Mouse (Mus musculus) erythroid progenitor cell, adult 5-6 weeks (primary cell): ENCODE measurements around the gene Rpp14. TPM values are rescaled to one million over a fixed set of nuclear protein-coding genes. Genes with fewer than 3 reads are reported as not detected.
"Not testable (repeated sequence)": the region's sequence is repeated elsewhere in the genome, so short reads cannot be mapped to it uniquely, and the experiment has no call there.

Source experiments
- ATAC-seq: replicated peaks from 2 replicates; pipeline ENCODE4 v1.8.0; 2016; ENCODE audit warnings: moderate number of reproducible peaks, mild to moderate bottlenecking, moderate TSS enrichment, inconsistent platforms; ENCODE audit not compliant: poor library complexity, low FRiP score, severe bottlenecking
- total RNA-seq, 2 experiments: library from RNA; stranded (forward) in 1 of 2; stranded (reverse) in 1 of 2; fragments of 150-400 nt in 1 of 2; fragments of 186-747, 209-891 nt in 1 of 2; gene quantifications; 2 replicates each; pipeline versions ENCODE4 v1.2.3 to v1.2.4; 2015 to 2017; ENCODE audit warnings: low replicate concordance in 2 of 2

Rpp14 gene
- total RNA-seq, 2 experiments from 2014 or later: 4.2 to 6.4 TPM

GRCm38 (mm10) chr14:8108976-8109375 is 28.8 kb downstream of the Rpp14 start:
- ATAC-seq: no peak

- no peak for ATAC-seq
These were observed 31.4 kb downstream of the Rpp14 start for GRCm38 (mm10) chr14:8111545-8111944.

- ATAC-seq: no peak
These were observed 31.9 kb downstream of the Rpp14 start for GRCm38 (mm10) chr14:8112036-8112435.

- no peak for ATAC-seq
These were observed 33.4 kb downstream of the Rpp14 start for GRCm38 (mm10) chr14:8113616-8114015.

GRCm38 (mm10) chr14:8114306-8114705 is 34.1 kb downstream of the Rpp14 start:
- no peak for ATAC-seq

- no peak for ATAC-seq
These were observed 34.6 kb downstream of the Rpp14 start for GRCm38 (mm10) chr14:8114756-8115155.

- no peak for ATAC-seq
These were observed 35.6 kb downstream of the Rpp14 start for GRCm38 (mm10) chr14:8115772-8116171.

- ATAC-seq: no peak
These were observed 37.2 kb downstream of the Rpp14 start for GRCm38 (mm10) chr14:8117371-8117770.

GRCm38 (mm10) chr14:8119454-8119853 is 39.3 kb downstream of the Rpp14 start:
- no peak for ATAC-seq

GRCm38 (mm10) chr14:8119904-8120303 is 39.7 kb downstream of the Rpp14 start:
- ATAC-seq: no peak

- no peak for ATAC-seq
These were observed 43.0 kb downstream of the Rpp14 start for GRCm38 (mm10) chr14:8123141-8123540.

GRCm38 (mm10) chr14:8123611-8124010 is 43.4 kb downstream of the Rpp14 start:
- ATAC-seq: not testable (repeated sequence)

GRCm38 (mm10) chr14:8124046-8124881 is 44.1 kb downstream of the Rpp14 start:
- no peak for ATAC-seq

- ATAC-seq: no peak
These were observed 47.8 kb downstream of the Rpp14 start for GRCm38 (mm10) chr14:8127971-8128370.

- ATAC-seq: no peak
These were observed 52.6 kb downstream of the Rpp14 start for GRCm38 (mm10) chr14:8132789-8133188.

- no peak for ATAC-seq
These were observed 54.1 kb downstream of the Rpp14 start for GRCm38 (mm10) chr14:8134234-8134633.

- ATAC-seq: no peak
These were observed 55.0 kb downstream of the Rpp14 start for GRCm38 (mm10) chr14:8135130-8135529.

GRCm38 (mm10) chr14:8139724-8140710 is 59.9 kb downstream of the Rpp14 start:
- ATAC-seq: no peak

- ATAC-seq: no peak
These were observed 61.0 kb downstream of the Rpp14 start for GRCm38 (mm10) chr14:8141131-8141530.
